Mouse (Mus musculus) limb, embryonic 13.5 days (tissue): ENCODE results near the gene Ctsk. TPM values are rescaled to one million over a fixed set of nuclear protein-coding genes. Genes with fewer than 3 reads are reported as not detected.
"Not testable (repeated sequence)": the region's sequence is repeated elsewhere in the genome, so short reads cannot be mapped to it uniquely, and the experiment has no call there.

ENCODE experiments used
- ATAC-seq: fragments of 200-750 bp; cut with Nextera tagmentation; 2 replicates; pipeline ENCODE4 v1.8.0; 2017; ENCODE audit warnings: low read depth, moderate number of reproducible peaks, moderate TSS enrichment; ENCODE audit not compliant: low FRiP score
- H3K27ac ChIP-seq: fragments of 300-500 bp; sonication (generic); 2 replicates; pipeline ENCODE4 v1.5.1; 2015; ENCODE audit warnings: inconsistent platforms, mild to moderate bottlenecking, moderate library complexity
- H3K27me3 ChIP-seq: fragments of 300-500 bp; sonication (generic); 2 replicates; pipeline ENCODE4 v1.6.1; 2015; ENCODE audit warnings: mild to moderate bottlenecking, inconsistent platforms
- H3K36me3 ChIP-seq: fragments of 300-500 bp; sonication (generic); 2 replicates; pipeline ENCODE4 v1.6.1; 2015; ENCODE audit warnings: inconsistent platforms, mild to moderate bottlenecking, moderate library complexity
- H3K4me1 ChIP-seq: fragments of 300-500 bp; sonication (generic); 2 replicates; pipeline ENCODE4 v1.6.1; 2015; ENCODE audit warnings: inconsistent platforms
- H3K4me2 ChIP-seq: fragments of 300-500 bp; sonication (generic); replicated peaks from 2 replicates; pipeline ENCODE4 v1.6.1; 2015; ENCODE audit warnings: inconsistent platforms, mild to moderate bottlenecking, moderate library complexity
- H3K4me3 ChIP-seq: fragments of 300-500 bp; sonication (generic); 2 replicates; pipeline ENCODE4 v1.5.1; 2015; ENCODE audit warnings: moderate library complexity, mild to moderate bottlenecking, inconsistent platforms
- H3K9ac ChIP-seq: fragments of 300-500 bp; sonication (generic); 2 replicates; pipeline ENCODE4 v1.6.1; 2015; ENCODE audit warnings: mild to moderate bottlenecking, inconsistent platforms
- H3K9me3 ChIP-seq: fragments of 300-500 bp; sonication (generic); 2 replicates; pipeline ENCODE4 v1.6.1; 2016; ENCODE audit warnings: inconsistent platforms
- WGBS: fragments of 180-500 bp; shearing (Covaris S2); methylation state at CpG from one replicate; pipeline ENCODE4 v1.1.7; 2015; 5-methylcytosine and 5-hydroxymethylcytosine counted together
- polyA plus RNA-seq: library from polyadenylated mRNA; unstranded; fragments of >200 nt; fragmentation: Nextera tagmentation; extraction: Ambion mirVana; gene quantifications from 2 replicates; pipeline ENCODE4 v1.2.1, GENCODE M21; 2015

The Ctsk gene
- polyA plus RNA-seq, 1 experiment from 2014 or later = 32.7 TPM

DNA sequence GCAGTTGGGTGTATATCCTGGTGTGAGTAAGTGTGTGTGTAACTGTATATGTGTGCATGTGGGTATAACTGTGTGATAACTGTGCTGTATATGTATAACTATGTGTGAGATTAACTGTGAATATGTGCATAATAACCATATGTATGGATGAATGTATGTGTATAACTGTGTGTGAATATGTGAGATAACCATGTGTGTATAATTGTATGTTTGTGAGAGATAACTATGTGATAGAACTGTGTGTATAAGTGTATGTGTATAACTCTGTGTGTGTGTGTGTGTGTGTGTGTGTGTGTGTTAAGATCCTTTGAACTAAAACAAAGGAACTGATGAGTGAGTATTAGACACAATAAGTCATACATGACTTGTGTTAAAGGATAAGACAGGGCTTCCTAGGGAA lies 27.1 kb downstream of the Ctsk start:
- Histone ChIP-seq H3K27me3 (no peaks in the 10 kb centered on the region), H3K4me3 (no peak overlapping the region), H3K9ac (no peak overlapping the region), H3K27ac (no peak overlapping the region), H3K4me2 (no peak overlapping the region), H3K36me3 (no peaks in the 10 kb centered on the region), H3K9me3 (no peaks in the 10 kb centered on the region), H3K4me1 (peaks cover 4% of the 10 kb centered on the region; the same call in 1 of the 2 replicates)
- no peak for ATAC-seq

DNA sequence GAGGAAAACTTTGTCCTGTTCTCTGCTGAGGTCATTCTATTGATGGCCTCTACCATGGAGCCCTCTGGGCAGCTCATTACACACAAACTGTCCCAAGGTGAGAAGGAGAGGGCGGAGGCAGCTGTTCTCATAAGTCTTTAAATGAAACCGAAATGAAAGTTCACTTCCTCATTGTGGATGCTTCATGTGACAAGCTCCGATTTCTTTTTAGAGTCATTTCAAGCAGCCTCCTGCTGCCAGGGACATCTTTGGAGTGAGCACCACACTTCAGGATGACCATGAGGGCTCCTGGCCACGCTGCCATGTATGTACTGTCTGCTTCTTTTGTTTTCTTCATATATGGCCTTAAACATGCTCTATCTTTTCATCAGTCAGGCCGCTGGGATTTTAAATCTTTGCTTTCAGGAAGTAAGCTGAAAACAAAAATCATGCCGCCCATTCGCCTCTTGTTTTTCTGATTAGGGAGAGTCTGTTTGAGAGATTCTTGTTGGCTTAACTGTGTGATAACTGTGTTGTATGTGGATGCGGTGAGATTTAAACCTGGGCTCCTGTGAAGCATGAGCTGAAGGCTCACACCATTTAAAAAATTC lies 27.7 kb downstream of the Ctsk start, which contains the start of gene Ctss:
Gene Ctss, plus strand, starts transcription at position 165 of the 590 bp plus-strand sequence.
- 89% methylated on average over 8 of the region's 8 CpGs for WGBS
- Histone ChIP-seq H3K4me1 (peaks cover 4% of the 10 kb centered on the region; the same call in 1 of the 2 replicates), H3K27ac (no peak within 1 kb of the TSS), H3K27me3 (no peaks in the 10 kb centered on the region), H3K9ac (no peak within 1 kb of the TSS), H3K4me2 (no peak within 1 kb of the TSS), H3K9me3 (no peaks in the 10 kb centered on the region), H3K36me3 (no peaks in the 10 kb centered on the region), H3K4me3 (no peak within 1 kb of the TSS)
- no peak for ATAC-seq

DNA sequence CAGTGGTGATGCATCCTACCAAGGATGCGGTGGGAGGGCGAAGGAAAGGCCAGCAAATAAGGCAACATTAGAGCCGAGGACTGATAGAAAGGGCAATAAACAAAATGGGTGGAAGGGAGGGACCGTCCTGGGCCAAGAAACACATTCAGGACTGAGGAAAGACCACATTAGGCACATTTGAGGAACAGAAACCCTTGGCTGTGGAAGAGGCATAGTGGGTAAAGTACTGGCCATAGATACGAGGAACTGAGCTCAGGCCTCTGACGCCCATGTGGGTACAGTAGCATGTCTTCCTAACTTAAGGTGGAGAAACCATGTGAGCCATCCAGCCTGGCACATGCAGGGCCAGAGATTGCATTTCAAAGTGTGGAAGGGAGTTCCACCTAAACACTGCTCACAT lies 30.8 kb downstream of the Ctsk start:
- H3K27me3 ChIP-seq = no peaks in the 10 kb centered on the region
- no peaks in the 10 kb centered on the region for H3K36me3 ChIP-seq
- H3K9me3 ChIP-seq = no peaks in the 10 kb centered on the region
- WGBS = 85% methylated on average over 6 of the region's 6 CpGs
- no peak overlapping the region for H3K27ac ChIP-seq
- H3K4me2 ChIP-seq = no peak overlapping the region
- ATAC-seq = no peak
- H3K4me1 ChIP-seq = no peaks in the 10 kb centered on the region
- H3K9ac ChIP-seq = no peak overlapping the region
- H3K4me3 ChIP-seq = no peak overlapping the region

DNA sequence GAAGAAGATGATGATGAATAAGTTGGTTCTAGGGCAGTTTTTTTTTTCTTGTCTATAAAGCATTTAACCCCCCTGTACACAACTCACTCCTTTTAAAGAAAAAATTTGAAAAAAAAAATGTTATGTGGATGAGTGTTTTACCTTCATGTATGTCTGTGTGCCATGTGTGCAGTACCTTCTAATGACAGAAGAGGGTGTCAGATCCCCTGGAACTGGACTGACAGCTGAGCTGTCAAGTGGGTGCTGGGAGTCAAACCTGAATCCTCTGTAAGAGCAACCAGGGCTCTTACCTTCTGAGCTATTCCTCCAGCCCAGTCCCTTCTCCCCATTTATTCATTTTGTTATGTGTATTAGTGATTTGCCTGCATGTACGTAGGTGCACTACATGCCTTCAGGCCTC lies 32.0 kb downstream of the Ctsk start:
- Histone ChIP-seq H3K27ac (no peak overlapping the region), H3K4me3 (no peak overlapping the region), H3K9ac (no peak overlapping the region), H3K4me2 (no peak overlapping the region), H3K27me3 (no peaks in the 10 kb centered on the region), H3K36me3 (no peaks in the 10 kb centered on the region), H3K9me3 (no peaks in the 10 kb centered on the region), H3K4me1 (no peaks in the 10 kb centered on the region)
- 87% methylated on average over 1 of the region's 1 CpGs for WGBS
- ATAC-seq = no peak

DNA sequence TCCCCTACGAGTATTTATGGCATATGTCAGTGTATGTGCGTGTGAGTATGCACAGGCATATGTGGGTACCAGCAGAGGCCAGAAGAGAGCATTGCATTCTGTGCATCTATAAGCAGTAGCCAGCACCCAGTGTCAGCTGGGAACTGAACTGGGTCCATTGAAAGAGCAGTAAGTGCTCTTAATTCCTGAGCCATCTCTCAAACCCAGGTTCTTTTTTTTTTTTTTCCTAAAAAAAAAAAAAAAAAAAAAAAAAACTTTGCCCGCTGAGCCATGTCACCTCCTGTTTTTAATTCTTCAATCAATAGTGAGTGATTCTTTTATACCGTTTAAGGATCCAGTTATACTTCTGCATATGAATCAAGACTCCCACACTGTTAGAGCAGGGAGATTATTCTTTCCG lies 34.3 kb downstream of the Ctsk start:
- H3K4me3 ChIP-seq = no peak overlapping the region
- 84% methylated on average over 5 of the region's 5 CpGs for WGBS
- no peaks in the 10 kb centered on the region for H3K9me3 ChIP-seq

DNA sequence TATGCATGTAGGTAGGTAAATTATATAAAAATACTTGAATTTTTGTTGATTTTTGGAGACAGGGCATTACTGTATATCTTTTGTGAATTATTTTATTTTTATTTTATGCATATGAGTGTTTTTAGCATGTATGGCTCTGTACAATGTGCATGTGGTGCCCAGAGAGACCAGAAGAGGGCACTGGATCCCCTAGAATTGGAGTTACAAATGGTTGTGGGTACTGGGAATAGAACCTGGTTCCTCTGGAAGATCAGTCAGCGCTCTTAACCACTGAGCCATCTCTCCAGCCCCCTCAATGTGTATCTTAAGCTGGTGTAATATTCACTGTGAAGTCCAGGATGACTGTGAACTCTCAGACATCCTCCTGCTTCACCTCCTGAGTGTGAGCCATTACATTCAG lies 35.9 kb downstream of the Ctsk start:
- H3K4me2 ChIP-seq = no peak overlapping the region
- no peaks in the 10 kb centered on the region for H3K27me3 ChIP-seq
- H3K36me3 ChIP-seq = no peaks in the 10 kb centered on the region
- H3K4me3 ChIP-seq = no peak overlapping the region
- no peaks in the 10 kb centered on the region for H3K9me3 ChIP-seq
- H3K4me1 ChIP-seq = no peaks in the 10 kb centered on the region
- no peak overlapping the region for H3K27ac ChIP-seq
- no peak for ATAC-seq
- WGBS = 77% methylated on average over 1 of the region's 1 CpGs
- H3K9ac ChIP-seq = no peak overlapping the region

More for the DNA sequence above, 34.3 kb downstream of the Ctsk start:
- Histone ChIP-seq H3K9ac (no peak overlapping the region), H3K36me3 (no peaks in the 10 kb centered on the region), H3K4me1 (no peaks in the 10 kb centered on the region), H3K4me2 (no peak overlapping the region), H3K27me3 (no peaks in the 10 kb centered on the region), H3K27ac (no peak overlapping the region)
- ATAC-seq = no peak

DNA sequence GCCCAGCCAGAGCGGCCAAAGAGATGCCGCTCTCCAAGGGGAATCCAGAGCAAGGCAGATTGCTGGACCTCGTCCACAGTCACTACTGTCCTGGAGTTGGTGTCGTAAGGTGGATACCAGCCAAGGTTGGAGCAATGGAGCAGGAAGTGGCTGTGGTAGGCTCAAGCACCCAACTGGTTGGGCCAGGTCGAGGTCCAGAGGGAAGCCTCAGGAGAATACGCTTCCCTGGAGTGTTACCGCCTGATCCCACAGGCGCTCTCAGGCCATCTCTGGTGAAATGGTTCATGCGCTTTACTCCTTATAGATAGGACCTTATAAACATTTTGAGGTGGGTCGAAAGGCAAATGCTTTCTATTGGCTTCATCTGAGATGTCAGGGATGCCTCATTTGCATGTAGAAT lies 39.9 kb downstream of the Ctsk start:
- 90% methylated on average over 10 of the region's 10 CpGs for WGBS
- Histone ChIP-seq H3K4me3 (no peak overlapping the region), H3K27ac (no peak overlapping the region), H3K4me2 (no peak overlapping the region), H3K27me3 (no peaks in the 10 kb centered on the region), H3K9ac (no peak overlapping the region), H3K4me1 (no peaks in the 10 kb centered on the region), H3K9me3 (no peaks in the 10 kb centered on the region), H3K36me3 (no peaks in the 10 kb centered on the region)
- ATAC-seq = no peak

DNA sequence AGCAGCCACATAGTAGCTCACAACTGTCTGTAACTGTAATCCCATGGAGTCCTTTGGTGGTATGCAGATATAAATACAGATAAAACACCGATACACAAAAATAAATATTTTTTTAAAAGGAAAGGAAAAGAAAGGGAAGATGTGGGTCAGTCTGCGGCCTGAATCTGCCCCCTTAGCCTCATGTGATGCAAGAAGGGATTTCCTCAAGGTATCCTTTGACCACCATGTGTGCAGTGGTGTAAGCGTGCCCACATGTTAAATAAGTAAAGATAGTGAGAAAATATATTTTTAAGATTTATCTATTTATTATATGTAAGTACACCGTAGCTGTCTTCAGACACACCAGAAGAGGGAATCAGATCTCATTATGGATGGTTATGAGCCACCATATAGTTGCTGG lies 40.8 kb downstream of the Ctsk start:
- H3K27ac ChIP-seq = no peak overlapping the region
- no peaks in the 10 kb centered on the region for H3K9me3 ChIP-seq
- H3K4me3 ChIP-seq = no peak overlapping the region
- H3K9ac ChIP-seq = no peak overlapping the region
- no peaks in the 10 kb centered on the region for H3K27me3 ChIP-seq
- no peak for ATAC-seq
- H3K4me2 ChIP-seq = no peak overlapping the region
- WGBS = 90% methylated on average over 4 of the region's 4 CpGs
- H3K36me3 ChIP-seq = no peaks in the 10 kb centered on the region
- H3K4me1 ChIP-seq = no peaks in the 10 kb centered on the region

DNA sequence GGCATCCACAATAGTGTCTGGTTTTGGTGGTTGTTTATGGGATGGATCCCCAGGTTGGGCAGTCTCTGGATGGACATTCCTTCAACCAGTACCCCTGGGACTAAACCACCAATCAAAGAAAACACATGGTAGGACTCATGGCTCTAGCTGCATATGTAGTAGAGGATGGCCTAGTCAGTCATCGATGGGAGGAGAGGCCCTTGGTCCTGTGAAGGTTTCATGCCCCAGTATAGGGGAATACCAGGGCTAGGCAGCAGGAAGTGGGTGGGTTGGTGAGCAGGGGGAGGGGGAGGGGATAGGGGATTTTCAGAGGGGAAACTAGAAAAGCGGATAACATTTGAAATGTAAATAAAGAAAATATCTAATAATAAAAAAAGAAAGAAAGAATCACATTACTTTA lies 42.1 kb downstream of the Ctsk start:
- H3K27me3 ChIP-seq, ATAC-seq, H3K36me3 ChIP-seq, H3K27ac ChIP-seq, H3K4me3 ChIP-seq, H3K9ac ChIP-seq, H3K9me3 ChIP-seq, H3K4me1 ChIP-seq, H3K4me2 ChIP-seq: not testable (repeated sequence)
- 86% methylated on average over 2 of the region's 2 CpGs for WGBS

DNA sequence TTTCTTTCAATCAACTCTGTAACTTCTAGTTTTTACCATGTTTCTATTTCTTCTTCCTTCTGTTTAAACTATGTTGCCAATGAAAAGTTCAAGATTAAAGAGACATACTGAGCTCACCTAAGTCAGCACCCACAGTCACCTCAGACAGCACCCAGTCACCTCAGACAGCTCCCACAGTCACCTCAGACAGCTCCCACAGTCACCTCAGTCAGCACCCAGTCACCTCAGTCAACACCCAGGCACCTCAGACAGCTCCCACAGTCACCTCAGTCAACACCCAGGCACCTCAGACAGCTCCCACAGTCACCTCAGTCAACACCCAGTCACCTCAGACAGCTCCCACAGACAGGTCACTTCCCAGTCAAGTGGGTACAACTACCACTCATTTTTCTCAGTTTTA lies 43.1 kb downstream of the Ctsk start:
- H3K27ac ChIP-seq = no peak overlapping the region
- ATAC-seq = no peak

DNA sequence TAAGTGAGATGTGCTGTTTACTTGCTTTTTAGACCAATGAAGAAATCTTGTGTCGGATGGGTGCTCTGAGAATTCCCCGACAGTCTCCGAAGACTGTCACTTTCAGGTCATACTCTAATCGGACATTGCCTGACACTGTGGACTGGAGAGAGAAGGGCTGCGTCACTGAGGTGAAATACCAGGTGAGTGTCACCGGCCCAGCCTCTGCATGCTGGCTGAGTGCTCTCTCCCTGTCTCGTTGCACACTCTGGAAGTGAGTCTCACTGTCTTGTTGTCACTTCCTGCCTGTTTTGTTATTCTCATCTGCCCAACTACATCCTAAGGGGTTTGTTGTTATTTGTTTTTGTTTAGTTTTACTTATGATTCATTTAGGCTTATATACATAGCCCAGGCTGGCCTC lies 43.9 kb downstream of the Ctsk start:
- H3K9ac ChIP-seq = no peak overlapping the region
- H3K9me3 ChIP-seq = no peaks in the 10 kb centered on the region
- H3K36me3 ChIP-seq = no peaks in the 10 kb centered on the region
- no peak overlapping the region for H3K4me2 ChIP-seq
- no peaks in the 10 kb centered on the region for H3K27me3 ChIP-seq
- H3K4me1 ChIP-seq = no peaks in the 10 kb centered on the region
- no peak overlapping the region for H3K4me3 ChIP-seq
- 74% methylated on average over 7 of the region's 7 CpGs for WGBS
- ATAC-seq = no peak
- no peak overlapping the region for H3K27ac ChIP-seq

More for the DNA sequence above, 43.1 kb downstream of the Ctsk start:
- no peak overlapping the region for H3K4me2 ChIP-seq
- H3K4me1 ChIP-seq = no peaks in the 10 kb centered on the region
- H3K36me3 ChIP-seq = no peaks in the 10 kb centered on the region
- no peak overlapping the region for H3K4me3 ChIP-seq
- no peaks in the 10 kb centered on the region for H3K9me3 ChIP-seq
- H3K27me3 ChIP-seq = no peaks in the 10 kb centered on the region
- H3K9ac ChIP-seq = no peak overlapping the region

DNA sequence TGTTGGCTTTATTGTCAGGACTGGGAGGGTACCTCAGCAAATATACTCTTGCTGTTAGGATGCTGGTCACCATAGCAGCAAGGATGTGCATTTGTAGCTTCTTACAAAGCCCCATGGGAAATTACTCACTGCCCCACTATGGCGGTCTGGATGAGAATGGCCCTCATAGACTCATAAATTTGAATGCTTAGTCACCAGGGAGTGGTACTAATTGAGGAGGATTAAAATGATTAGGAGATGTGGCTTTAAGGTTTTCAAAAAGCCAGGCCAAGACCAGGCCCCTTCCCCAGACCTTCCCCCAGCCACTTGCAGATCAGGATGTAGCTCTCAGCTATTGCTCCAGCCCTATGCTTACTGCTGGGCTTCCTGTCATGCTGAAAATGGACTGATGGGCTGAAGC lies 51.1 kb downstream of the Ctsk start:
- no peak for ATAC-seq
- no peak overlapping the region for H3K4me3 ChIP-seq

DNA sequence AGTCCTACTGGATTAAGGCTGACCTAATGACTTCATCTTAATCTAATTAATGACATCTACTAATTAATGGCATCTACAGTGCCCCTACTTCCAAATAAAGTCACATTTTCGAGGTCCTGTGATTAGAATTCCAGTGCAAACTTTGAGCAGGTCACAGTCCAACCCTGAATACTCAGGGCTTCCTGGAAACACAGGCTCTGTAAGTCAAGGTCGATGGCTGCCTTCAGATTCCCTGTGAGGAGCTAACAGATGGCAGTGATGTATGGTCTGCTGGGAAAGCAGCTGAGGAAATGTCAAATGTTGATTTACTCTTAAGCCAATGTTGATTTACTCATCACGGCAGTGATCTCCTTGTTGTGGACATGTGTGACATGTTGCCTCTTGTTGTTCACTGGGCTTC lies 54.9 kb downstream of the Ctsk start:
- ATAC-seq = no peak
- H3K4me1 ChIP-seq = no peaks in the 10 kb centered on the region
- no peak overlapping the region for H3K9ac ChIP-seq
- no peak overlapping the region for H3K4me2 ChIP-seq
- H3K4me3 ChIP-seq = no peak overlapping the region
- H3K27me3 ChIP-seq = no peaks in the 10 kb centered on the region
- WGBS = 50% methylated on average over 3 of the region's 3 CpGs
- no peak overlapping the region for H3K27ac ChIP-seq
- no peaks in the 10 kb centered on the region for H3K9me3 ChIP-seq
- H3K36me3 ChIP-seq = no peaks in the 10 kb centered on the region

More for the DNA sequence above, 51.1 kb downstream of the Ctsk start:
- Histone ChIP-seq H3K36me3 (no peaks in the 10 kb centered on the region), H3K27me3 (no peaks in the 10 kb centered on the region), H3K9ac (no peak overlapping the region), H3K9me3 (no peaks in the 10 kb centered on the region), H3K4me2 (no peak overlapping the region), H3K4me1 (no peaks in the 10 kb centered on the region), H3K27ac (no peak overlapping the region)
- 59% methylated on average over 1 of the region's 1 CpGs for WGBS
